Mouse (Mus musculus): ENCODE results near the gene Rora. TPM values are rescaled to one million over a fixed set of nuclear protein-coding genes. Genes with fewer than 3 reads are reported as not detected.

Rora gene
- polyA plus RNA-seq, 1 experiment = 5.0 TPM

DNA sequence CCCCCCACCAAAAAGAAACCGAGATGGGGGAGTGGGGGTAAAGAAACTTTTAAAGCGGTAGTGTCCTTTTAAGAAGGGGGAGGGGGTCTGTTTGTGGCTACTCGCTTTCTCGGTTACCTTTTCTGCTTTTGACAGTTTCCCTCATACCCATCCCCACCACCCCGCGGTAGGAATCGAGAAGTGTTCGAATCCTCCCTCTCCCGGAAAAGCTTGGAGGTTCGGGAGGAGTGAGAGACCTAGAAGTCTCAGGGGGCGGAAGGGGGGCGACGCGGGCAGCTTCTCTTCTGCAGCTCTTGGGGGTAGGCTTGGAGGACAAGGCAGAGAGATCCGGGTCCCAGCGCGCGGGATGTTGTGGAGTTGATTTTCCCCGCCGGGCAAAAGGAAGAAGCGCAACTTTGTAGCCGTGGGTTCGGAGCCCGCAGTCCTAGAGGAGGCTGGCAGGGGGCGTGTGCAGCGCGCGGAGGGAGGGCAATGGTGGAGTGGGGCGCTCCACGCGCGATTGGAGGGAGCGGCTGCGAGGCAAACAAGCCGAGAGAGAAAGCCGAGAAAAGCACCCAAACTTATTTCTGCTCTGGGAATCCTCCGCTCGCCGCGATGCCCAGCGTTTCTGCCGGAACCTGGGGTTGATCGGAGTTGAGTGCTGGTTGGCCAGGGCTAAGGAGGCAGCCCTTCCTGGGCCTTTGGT, 889 bp downstream of the Rora start:
- Histone ChIP-seq H3K4me3 (ENCODE audit: insufficient read depth, low read length) (no peak overlapping the region), H3K27ac (ENCODE audit: insufficient read depth, low read depth, low read length) (no peak overlapping the region), H3K4me1 (ENCODE audit: control insufficient read depth, insufficient read depth, low read length) (no peaks in the 10 kb centered on the region)
- TF ChIP-seq CTCF (IDR thresholded peaks at IDR 0.05; ENCODE audit: low read depth, low read length) (no peak), POLR2A (IDR thresholded peaks at IDR 0.05; ENCODE audit: borderline replicate concordance, low read depth, low read length) (no peak)

DNA sequence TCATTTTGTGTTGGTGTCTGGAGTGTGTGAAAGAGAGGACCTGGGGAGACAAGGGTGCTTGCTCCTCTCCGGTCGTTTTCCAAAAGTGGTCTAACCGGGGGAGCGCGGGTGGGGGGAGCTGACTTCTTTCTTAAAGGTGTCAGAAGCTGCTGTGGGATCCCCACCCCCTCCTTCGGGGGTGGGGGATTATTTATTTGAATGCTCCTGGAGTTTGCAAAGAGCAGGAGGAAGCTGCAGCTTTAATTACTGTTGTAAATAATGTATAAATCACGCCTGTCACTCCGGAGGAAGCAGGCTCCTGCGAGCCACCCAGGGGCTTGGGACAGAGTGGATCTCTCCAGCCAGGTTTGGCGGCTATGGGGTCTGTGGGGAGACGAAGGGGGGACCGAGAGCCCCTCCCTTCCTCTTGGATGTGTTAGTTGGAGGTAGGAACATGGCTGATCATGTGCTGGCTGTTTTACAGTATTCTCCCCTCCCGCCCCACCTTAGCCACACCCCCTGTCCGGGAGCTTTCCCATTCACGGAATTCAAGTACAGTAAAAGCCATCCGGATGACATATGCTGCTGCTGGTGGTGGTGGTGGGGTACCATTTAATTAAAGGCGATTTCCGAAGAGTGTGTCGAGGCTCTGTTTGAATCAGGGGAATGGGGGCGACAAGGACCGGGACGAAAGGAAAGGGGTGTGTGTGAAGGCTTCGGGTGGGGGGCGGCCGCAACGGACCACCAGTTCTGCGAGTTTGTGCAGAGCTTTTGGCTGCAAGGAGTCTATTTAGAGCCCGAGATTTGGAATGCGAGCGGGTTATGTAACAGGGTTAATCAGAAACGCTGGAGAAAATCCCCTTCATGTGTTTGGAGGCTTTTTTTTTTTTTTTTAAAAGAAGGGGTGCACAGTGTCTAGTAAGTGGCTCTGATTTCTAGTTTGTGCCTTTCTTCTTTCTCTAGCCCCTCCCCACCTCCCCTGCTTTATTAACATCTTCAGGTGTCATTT, 1.7 kb downstream of the Rora start:
- no peak for TF ChIP-seq CTCF (IDR thresholded peaks at IDR 0.05; ENCODE audit: low read depth, low read length)
- TF ChIP-seq POLR2A (IDR thresholded peaks at IDR 0.05; ENCODE audit: borderline replicate concordance, low read depth, low read length) = no peak
- Histone ChIP-seq H3K4me1 (ENCODE audit: control insufficient read depth, insufficient read depth, low read length) (no peaks in the 10 kb centered on the region), H3K27ac (ENCODE audit: insufficient read depth, low read depth, low read length) (no peak overlapping the region), H3K4me3 (ENCODE audit: insufficient read depth, low read length) (no peak overlapping the region)

DNA sequence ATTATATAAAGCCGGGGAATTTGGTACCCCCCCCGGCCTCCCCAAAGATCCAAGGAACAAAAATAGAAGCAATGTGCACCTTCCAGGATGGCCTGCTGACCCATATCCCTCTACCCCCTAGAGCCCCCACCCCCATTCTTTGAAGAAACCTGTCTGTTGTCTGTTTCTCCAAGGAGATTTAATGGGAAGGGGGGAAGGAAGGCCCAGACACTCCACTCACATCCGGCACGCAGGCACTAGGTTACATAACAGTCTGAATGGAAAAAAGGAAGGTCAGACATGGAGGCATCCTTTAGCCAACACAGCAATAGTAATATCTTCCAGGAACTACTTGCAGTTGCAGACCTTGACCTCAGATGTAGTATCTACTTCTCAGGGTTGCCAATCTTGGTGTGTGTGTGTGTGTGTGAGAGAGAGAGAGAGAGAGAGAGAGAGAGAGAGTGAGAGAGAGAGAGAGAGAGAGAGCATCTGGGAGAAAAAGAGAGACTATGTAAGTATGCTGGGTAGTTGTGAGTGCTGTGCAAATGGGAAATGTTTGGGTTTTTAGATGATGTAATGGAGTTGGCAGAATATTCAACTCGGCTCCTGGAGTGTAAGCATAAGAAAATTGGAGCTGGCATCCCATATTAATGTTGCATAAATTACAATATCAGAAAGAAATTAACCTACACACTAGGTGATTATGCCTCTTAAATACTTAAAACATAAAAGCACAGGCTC, 2.6 kb downstream of the Rora start:
- H3K4me1 ChIP-seq (ENCODE audit: control insufficient read depth, insufficient read depth, low read length) = no peaks in the 10 kb centered on the region
- H3K4me3 ChIP-seq (ENCODE audit: insufficient read depth, low read length) = no peak overlapping the region
- H3K27ac ChIP-seq (ENCODE audit: insufficient read depth, low read depth, low read length) = no peak overlapping the region
- no peak for TF ChIP-seq POLR2A (IDR thresholded peaks at IDR 0.05; ENCODE audit: borderline replicate concordance, low read depth, low read length)
- TF ChIP-seq CTCF (IDR thresholded peaks at IDR 0.05; ENCODE audit: low read depth, low read length) = no peak

DNA sequence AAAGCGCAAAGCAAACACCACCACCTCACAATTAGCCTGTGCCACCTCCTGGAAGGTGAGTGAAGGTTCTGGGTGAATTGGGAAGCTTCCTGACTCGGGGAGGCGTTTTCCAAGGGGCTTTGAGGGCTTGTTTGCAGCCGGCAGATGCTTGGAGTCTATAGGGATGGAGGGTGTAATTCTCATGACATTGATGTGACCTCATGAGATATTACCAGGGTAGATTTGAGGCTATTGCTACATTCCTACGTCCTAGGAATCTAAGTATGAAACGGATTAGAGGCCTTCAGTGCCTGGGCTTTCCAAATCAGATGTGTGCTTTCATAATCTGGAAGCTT, 3.2 kb downstream of the Rora start:
- H3K27ac ChIP-seq (ENCODE audit: insufficient read depth, low read depth, low read length) = no peak overlapping the region
- no peak for TF ChIP-seq POLR2A (IDR thresholded peaks at IDR 0.05; ENCODE audit: borderline replicate concordance, low read depth, low read length)
- TF ChIP-seq CTCF (IDR thresholded peaks at IDR 0.05; ENCODE audit: low read depth, low read length) = no peak
- H3K4me1 ChIP-seq (ENCODE audit: control insufficient read depth, insufficient read depth, low read length) = no peaks in the 10 kb centered on the region
- no peak overlapping the region for H3K4me3 ChIP-seq (ENCODE audit: insufficient read depth, low read length)

DNA sequence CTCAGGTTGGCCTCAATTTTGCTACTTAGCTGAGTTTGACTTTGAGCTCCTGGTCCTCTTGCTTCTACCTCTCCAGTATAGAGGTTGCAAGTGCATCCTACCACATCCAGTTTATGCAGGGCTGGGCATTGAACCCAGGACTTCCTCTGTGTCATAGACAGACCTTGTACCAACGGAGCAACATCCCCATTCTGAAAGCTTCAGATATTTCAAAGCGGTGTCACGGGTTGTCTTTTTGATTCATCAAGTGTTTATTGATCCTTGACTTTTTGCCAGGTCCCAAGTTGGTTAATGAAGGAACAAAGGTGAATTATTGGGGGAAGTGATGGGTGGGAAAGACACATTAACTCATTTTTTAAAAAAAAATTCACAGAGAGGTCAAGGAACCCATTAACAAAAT, 17.1 kb downstream of the Rora start:
- H3K4me1 ChIP-seq (ENCODE audit: control insufficient read depth, insufficient read depth, low read length) = no peaks in the 10 kb centered on the region
- no peak for TF ChIP-seq POLR2A (IDR thresholded peaks at IDR 0.05; ENCODE audit: borderline replicate concordance, low read depth, low read length)
- H3K27ac ChIP-seq (ENCODE audit: insufficient read depth, low read depth, low read length) = no peak overlapping the region
- no peak overlapping the region for H3K4me3 ChIP-seq (ENCODE audit: insufficient read depth, low read length)

DNA sequence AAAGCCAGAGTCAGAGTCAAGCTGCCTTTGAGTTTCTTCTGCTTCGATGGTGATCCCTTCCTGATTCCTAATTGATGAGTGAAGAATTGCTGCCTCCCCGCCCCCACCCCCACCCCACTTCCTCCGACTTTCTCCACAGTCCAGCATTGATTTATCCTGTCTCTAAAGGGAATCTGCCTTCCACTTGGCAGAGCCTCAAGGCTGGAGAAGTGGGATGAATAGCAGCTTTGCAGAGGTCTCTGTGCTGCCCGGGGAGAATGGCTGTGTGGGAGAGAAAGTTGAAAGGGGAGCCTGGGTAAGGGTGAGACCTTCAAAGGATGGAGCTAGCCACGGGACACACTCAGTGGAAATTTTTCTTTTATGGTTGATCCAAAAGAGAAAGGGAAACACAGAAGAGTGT, 18.9 kb downstream of the Rora start:
- H3K4me1 ChIP-seq (ENCODE audit: control insufficient read depth, insufficient read depth, low read length) = no peaks in the 10 kb centered on the region

DNA sequence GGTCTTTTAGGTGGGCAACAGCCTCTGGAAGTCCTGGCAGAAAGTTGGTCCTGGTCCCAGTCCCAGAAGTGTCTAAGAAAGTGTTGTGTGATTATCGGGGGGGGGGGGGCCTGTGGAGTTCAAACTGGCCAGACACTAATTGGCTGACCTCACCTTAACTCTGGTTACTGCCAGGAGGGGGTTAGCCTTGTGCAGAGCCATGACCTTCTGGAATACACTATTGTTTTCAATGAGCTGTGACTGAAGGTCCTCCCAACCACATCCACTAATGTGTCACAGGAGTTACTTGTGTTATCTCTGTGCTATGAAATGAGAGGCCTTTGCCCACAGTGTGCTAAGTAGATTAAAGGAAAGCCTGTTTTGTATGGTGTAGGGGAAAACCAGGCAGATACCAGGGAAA, 19.6 kb downstream of the Rora start:
- TF ChIP-seq POLR2A (IDR thresholded peaks at IDR 0.05; ENCODE audit: borderline replicate concordance, low read depth, low read length) = no peak
- no peaks in the 10 kb centered on the region for H3K4me1 ChIP-seq (ENCODE audit: control insufficient read depth, insufficient read depth, low read length)
- H3K4me3 ChIP-seq (ENCODE audit: insufficient read depth, low read length) = no peak overlapping the region
- H3K27ac ChIP-seq (ENCODE audit: insufficient read depth, low read depth, low read length) = no peak overlapping the region

More for the DNA sequence above, 18.9 kb downstream of the Rora start:
- Histone ChIP-seq H3K4me3 (ENCODE audit: insufficient read depth, low read length) (no peak overlapping the region), H3K27ac (ENCODE audit: insufficient read depth, low read depth, low read length) (no peak overlapping the region)
- TF ChIP-seq POLR2A (IDR thresholded peaks at IDR 0.05; ENCODE audit: borderline replicate concordance, low read depth, low read length) (no peak), CTCF (IDR thresholded peaks at IDR 0.05; ENCODE audit: low read depth, low read length) (no peak)

DNA sequence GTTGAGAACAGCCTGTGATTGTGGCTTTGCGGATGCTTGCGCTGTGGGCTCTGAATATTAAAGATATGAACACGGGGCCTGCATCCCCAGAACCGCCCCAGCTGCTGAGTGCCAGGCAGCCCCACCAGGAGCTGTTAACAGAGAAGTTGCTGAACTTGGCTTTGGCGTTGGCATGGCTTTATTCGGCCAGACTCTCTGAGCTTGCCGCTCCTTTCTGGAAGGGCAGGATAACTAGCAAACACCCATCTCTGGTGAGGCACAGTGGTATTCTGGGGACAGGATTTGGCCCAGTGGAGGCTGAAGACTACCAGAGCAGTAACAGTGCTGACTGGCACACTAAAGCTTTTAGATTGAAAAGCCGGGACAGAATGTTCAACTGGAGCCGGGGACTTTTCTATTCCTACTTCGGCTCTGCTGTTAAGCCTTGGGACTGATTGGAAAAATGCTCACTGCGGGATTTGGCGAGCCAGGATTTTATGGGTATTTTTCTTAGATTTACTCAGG, 26.3 kb downstream of the Rora start:
- no peaks in the 10 kb centered on the region for H3K4me1 ChIP-seq (ENCODE audit: control insufficient read depth, insufficient read depth, low read length)
- H3K27ac ChIP-seq (ENCODE audit: insufficient read depth, low read depth, low read length) = no peak overlapping the region
- H3K4me3 ChIP-seq (ENCODE audit: insufficient read depth, low read length) = no peak overlapping the region
- TF ChIP-seq POLR2A (IDR thresholded peaks at IDR 0.05; ENCODE audit: borderline replicate concordance, low read depth, low read length) (no peak), CTCF (IDR thresholded peaks at IDR 0.05; ENCODE audit: low read depth, low read length) (no peak)

DNA sequence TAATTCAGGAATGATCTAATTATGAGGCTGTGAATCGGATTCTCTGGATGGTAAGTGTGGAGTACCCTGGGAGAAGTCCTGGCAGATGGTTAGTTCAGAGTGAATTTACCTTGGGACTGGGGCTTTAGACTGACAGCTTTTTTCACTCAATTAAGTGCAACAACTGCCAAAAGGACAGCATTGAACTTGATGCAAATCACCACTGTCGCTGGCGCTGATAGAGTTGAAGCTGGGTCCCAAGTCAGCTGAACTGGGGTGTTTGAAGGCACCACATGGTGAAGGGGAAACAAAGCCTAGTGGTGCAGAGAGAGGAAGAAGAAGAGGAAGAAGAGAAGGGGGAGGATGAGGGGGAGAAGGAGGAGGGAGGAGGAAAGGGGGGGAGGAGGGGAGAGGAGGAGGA, 30.4 kb downstream of the Rora start:
- Histone ChIP-seq H3K4me1 (ENCODE audit: control insufficient read depth, insufficient read depth, low read length) (no peaks in the 10 kb centered on the region), H3K4me3 (ENCODE audit: insufficient read depth, low read length) (no peak overlapping the region), H3K27ac (ENCODE audit: insufficient read depth, low read depth, low read length) (no peak overlapping the region)
- no peak for TF ChIP-seq CTCF (IDR thresholded peaks at IDR 0.05; ENCODE audit: low read depth, low read length)
- TF ChIP-seq POLR2A (IDR thresholded peaks at IDR 0.05; ENCODE audit: borderline replicate concordance, low read depth, low read length) = no peak
